Mouse (Mus musculus) midbrain, embryonic 11.5 days (tissue): Measurements from ENCODE around the gene Ppp3r1. TPM values are rescaled to one million over a fixed set of nuclear protein-coding genes. Genes with fewer than 3 reads are reported as not detected.

Experiments used
- ATAC-seq: fragments of 200-750 bp; cut with Nextera tagmentation; 2 replicates; pipeline ENCODE4 v1.8.0; 2017; ENCODE audit warnings: moderate TSS enrichment, moderate library complexity; ENCODE audit not compliant: low FRiP score
- DNase-seq: peaks from one replicate; pipeline ENCODE4 v3.0.0; 2015; ENCODE audit warnings: low spot score; ENCODE audit errors: missing footprints
- H3K27ac ChIP-seq: fragments of 300-500 bp; sonication (generic); 2 replicates; pipeline ENCODE4 v1.5.1; 2014; ENCODE audit warnings: low read depth, low read length
- H3K27me3 ChIP-seq: fragments of 300-500 bp; sonication (generic); 2 replicates; pipeline ENCODE4 v1.6.1; 2014; ENCODE audit warnings: mild to moderate bottlenecking, low read length, moderate library complexity, mixed read lengths; ENCODE audit not compliant: control insufficient read depth, insufficient read depth
- H3K36me3 ChIP-seq: fragments of 300-500 bp; sonication (generic); 2 replicates; pipeline ENCODE4 v1.6.1; 2014; ENCODE audit warnings: mild to moderate bottlenecking, low read length, moderate library complexity, mixed read lengths; ENCODE audit not compliant: control insufficient read depth, insufficient read depth
- H3K4me1 ChIP-seq: fragments of 300-500 bp; sonication (generic); 2 replicates; pipeline ENCODE4 v1.6.1; 2014; ENCODE audit warnings: low read length; ENCODE audit not compliant: control insufficient read depth, insufficient read depth
- H3K4me2 ChIP-seq: fragments of 300-500 bp; sonication (generic); 2 replicates; pipeline ENCODE4 v1.6.1; 2014; ENCODE audit warnings: mild to moderate bottlenecking, moderate library complexity
- H3K4me3 ChIP-seq: fragments of 300-500 bp; sonication (generic); 2 replicates; pipeline ENCODE4 v1.5.1; 2014; ENCODE audit warnings: low read depth, low read length
- H3K9ac ChIP-seq: fragments of 300-500 bp; sonication (generic); 2 replicates; pipeline ENCODE4 v1.6.1; 2014; ENCODE audit warnings: low read length
- H3K9me3 ChIP-seq: fragments of 300-500 bp; sonication (generic); 2 replicates; pipeline ENCODE4 v1.6.1; 2016; ENCODE audit warnings: low read length; ENCODE audit not compliant: control insufficient read depth
- WGBS: fragments of 180-500 bp; shearing (Covaris S2); extraction: QIAGEN DNeasy Blood & Tissue Kit; methylation state at CpG from one replicate; pipeline ENCODE4 v1.1.7; 2014; 5-methylcytosine and 5-hydroxymethylcytosine counted together
- polyA plus RNA-seq: library from polyadenylated mRNA; unstranded; fragments of >200 nt; fragmentation: Nextera tagmentation; extraction: Ambion mirVana; gene quantifications from 2 replicates; pipeline ENCODE4 v1.2.1, GENCODE M21; 2014

Gene Ppp3r1
- polyA plus RNA-seq, 1 experiment from 2014 or later: 107 TPM

GRCm38 (mm10) chr11:17166627-17167026 is 7.6 kb downstream of the Ppp3r1 start:
- Histone ChIP-seq H3K9me3 (no peaks in the 10 kb centered on the region), H3K36me3 (no peaks in the 10 kb centered on the region), H3K4me1 (no peaks in the 10 kb centered on the region; the same call in 1 of the 2 replicates), H3K27me3 (no peaks in the 10 kb centered on the region), H3K27ac (no peak overlapping the region), H3K4me3 (no peak overlapping the region), H3K9ac (no peak overlapping the region), H3K4me2 (no peak overlapping the region)
- 89% methylated on average over 7 of the region's 7 CpGs for WGBS
- DNase-seq (no peak), ATAC-seq (no peak)

- Histone ChIP-seq H3K9ac (no peak overlapping the region), H3K4me3 (no peak overlapping the region), H3K4me1 (no peaks in the 10 kb centered on the region), H3K27ac (no peak overlapping the region), H3K9me3 (no peaks in the 10 kb centered on the region), H3K36me3 (no peaks in the 10 kb centered on the region), H3K4me2 (no peak overlapping the region), H3K27me3 (no peaks in the 10 kb centered on the region)
- DNase-seq (no peak), ATAC-seq (no peak)
- 97% methylated on average over 2 of the region's 2 CpGs for WGBS
These were observed 10.2 kb downstream of the Ppp3r1 start for GRCm38 (mm10) chr11:17169262-17169661.

DNA sequence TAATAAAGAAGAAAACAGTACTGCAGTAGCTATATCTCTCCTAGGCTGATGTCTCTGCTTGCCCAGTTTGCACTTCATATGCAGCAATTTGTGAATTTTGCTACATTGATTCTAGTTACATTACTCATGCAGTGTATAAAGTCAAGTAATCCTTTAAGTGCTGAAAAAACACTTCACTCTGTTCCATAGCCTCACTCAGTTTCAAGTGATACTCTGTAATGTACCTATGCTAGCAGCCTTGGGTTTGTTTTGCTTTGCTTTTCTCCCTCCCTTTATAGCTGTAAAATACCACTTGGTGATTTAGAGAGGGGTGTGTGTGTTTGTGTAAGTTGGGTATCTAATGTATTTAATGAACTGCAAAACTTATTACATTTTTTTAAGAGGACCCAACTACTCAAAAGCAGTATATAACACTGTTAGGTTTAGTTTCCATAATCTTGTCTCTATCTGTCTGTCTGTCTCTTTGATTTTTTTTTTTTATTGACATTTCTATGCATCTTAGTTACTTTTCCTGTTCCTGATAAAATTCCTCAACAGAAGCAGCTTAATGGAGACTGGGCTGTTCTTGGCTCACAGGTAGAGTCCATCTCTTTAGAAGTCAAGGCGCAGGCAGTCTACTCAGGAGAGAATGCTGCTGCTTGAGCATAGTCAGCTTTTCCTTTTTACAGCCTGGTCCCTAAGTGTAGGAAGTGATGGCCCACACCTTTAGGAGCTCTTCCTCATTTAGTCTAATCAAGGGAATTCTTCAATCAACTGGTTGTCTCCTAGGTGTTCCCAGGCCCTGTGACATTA is 12.1 kb downstream of the Ppp3r1 start:
- H3K4me2 ChIP-seq: no peak overlapping the region
- no peak overlapping the region for H3K9ac ChIP-seq
- no peak overlapping the region for H3K4me3 ChIP-seq
- H3K36me3 ChIP-seq: no peaks in the 10 kb centered on the region
- no peak for ATAC-seq
- no peak for DNase-seq
- H3K9me3 ChIP-seq: no peaks in the 10 kb centered on the region
- no peak overlapping the region for H3K27ac ChIP-seq
- 100% methylated on average over 1 of the region's 1 CpGs for WGBS
- no peaks in the 10 kb centered on the region for H3K27me3 ChIP-seq
- H3K4me1 ChIP-seq: no peaks in the 10 kb centered on the region

DNA sequence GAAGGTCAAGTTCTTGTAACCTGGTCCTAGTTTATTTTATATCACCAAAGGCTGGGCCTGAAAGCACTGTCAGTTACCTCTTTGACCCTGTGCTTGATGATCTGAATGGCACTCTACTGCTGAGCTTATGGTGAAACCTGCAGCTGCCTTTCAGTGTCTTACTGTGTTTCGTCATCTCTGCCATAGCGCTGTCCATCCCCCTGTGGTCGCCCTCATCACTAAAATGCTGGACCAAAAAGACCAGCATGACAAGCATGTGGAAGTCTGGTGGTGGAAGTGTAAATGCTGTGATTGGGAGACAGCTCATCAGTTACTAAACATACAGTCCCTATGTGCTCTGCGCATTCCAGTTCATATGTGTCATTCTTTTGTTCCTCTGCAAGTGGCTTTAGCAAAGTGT is 13.2 kb downstream of the Ppp3r1 start:
- Histone ChIP-seq H3K27ac (no peak overlapping the region), H3K9me3 (no peaks in the 10 kb centered on the region), H3K27me3 (no peaks in the 10 kb centered on the region), H3K4me3 (no peak overlapping the region), H3K9ac (no peak overlapping the region), H3K4me2 (no peak overlapping the region), H3K4me1 (no peaks in the 10 kb centered on the region), H3K36me3 (no peaks in the 10 kb centered on the region)
- 93% methylated on average over 4 of the region's 4 CpGs for WGBS
- DNase-seq (no peak), ATAC-seq (no peak)

- H3K36me3 ChIP-seq: no peaks in the 10 kb centered on the region
- WGBS: 93% methylated on average over 1 of the region's 1 CpGs
- no peak for ATAC-seq
These were observed 17.6 kb downstream of the Ppp3r1 start for GRCm38 (mm10) chr11:17176638-17177037.

DNA sequence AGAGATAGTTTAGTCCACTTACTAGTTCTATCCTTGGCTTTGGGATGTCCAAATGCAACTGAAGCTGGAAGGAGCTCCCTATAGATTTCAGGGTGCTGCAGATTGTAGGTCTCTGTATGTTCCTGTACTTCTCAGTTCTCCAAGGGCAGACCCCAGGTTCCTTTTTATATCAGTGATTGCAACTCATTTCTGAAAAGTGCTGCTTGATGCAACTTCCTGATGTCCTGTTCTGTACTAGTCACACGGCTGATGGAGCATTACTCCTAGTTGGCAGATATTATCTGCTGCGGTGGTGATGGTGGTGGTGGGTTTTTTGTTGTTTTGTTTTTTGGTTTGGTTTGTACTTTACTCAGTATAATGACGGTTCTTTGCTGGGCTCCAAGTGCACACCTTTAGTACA is 21.7 kb downstream of the Ppp3r1 start:
- WGBS: 90% methylated on average over 3 of the region's 3 CpGs

More at GRCm38 (mm10) chr11:17176638-17177037, 17.6 kb downstream of the Ppp3r1 start:
- Histone ChIP-seq H3K27me3 (no peaks in the 10 kb centered on the region), H3K4me2 (no peak overlapping the region), H3K9ac (no peak overlapping the region), H3K4me3 (no peak overlapping the region), H3K4me1 (no peaks in the 10 kb centered on the region), H3K9me3 (no peaks in the 10 kb centered on the region), H3K27ac (no peak overlapping the region)
- DNase-seq: no peak

DNA sequence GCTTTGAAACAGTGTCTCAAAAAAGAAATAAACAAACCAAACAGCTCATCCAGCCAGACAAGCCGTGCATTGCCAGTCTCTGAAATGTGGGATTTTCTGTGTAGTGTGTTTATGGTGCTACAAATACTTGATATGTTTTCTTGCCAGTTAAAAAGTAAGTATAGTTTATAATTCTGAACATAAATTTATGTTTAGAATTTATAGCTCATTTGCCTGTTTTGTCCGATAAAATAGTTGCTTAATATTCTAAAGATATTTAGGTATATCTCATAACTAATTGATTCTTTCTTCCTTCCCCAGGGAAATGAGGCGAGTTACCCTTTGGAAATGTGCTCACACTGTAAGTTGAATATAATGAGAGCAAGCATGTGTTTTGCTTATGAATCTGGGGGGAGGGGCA is 22.7 kb downstream of the Ppp3r1 start, which contains the start of gene Wdr92:
Wdr92 (plus strand) TSS at position 301 of the 400 bp plus-strand sequence.
- Histone ChIP-seq H3K9me3 (no peaks in the 10 kb centered on the region), H3K27ac (no peak within 1 kb of the TSS), H3K4me2 (no peak within 1 kb of the TSS), H3K36me3 (no peaks in the 10 kb centered on the region), H3K9ac (no peak within 1 kb of the TSS), H3K4me3 (no peak within 1 kb of the TSS), H3K27me3 (no peaks in the 10 kb centered on the region), H3K4me1 (no peaks in the 10 kb centered on the region)
- no peak for DNase-seq
- ATAC-seq: no peak
- WGBS: 88% methylated on average over 3 of the region's 3 CpGs

More for the DNA sequence above, 21.7 kb downstream of the Ppp3r1 start:
- Histone ChIP-seq H3K27ac (no peak overlapping the region), H3K9me3 (no peaks in the 10 kb centered on the region), H3K27me3 (no peaks in the 10 kb centered on the region), H3K4me3 (no peak overlapping the region), H3K9ac (no peak overlapping the region), H3K4me1 (no peaks in the 10 kb centered on the region), H3K36me3 (no peaks in the 10 kb centered on the region), H3K4me2 (no peak overlapping the region)
- DNase-seq: no peak
- ATAC-seq: no peak

DNA sequence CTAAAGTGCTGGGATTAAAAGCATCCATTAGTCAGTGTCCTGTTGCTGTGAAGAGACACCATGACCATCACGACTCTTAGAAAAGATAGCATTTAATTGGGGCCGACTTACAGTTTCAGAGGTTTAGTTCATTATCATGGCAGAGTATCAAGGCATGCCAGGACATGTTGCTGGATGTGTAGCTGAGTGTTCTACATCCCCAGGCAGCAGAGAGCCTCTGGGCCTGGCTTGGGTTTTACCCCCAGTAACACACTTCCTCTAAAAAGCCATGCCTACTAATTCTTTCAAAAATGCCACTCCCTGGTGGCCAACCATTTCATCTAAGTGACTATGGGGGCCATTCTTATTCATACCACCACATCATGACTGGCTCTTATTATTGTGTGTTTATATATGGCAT is 24.1 kb downstream of the Ppp3r1 start:
- no peaks in the 10 kb centered on the region for H3K9me3 ChIP-seq
- no peaks in the 10 kb centered on the region for H3K27me3 ChIP-seq
- H3K4me1 ChIP-seq: no peaks in the 10 kb centered on the region
- no peak overlapping the region for H3K4me3 ChIP-seq
- H3K9ac ChIP-seq: no peak overlapping the region
- H3K36me3 ChIP-seq: no peaks in the 10 kb centered on the region
- no peak for ATAC-seq
- H3K27ac ChIP-seq: no peak overlapping the region
- WGBS: 90% methylated on average over 2 of the region's 2 CpGs
- H3K4me2 ChIP-seq: no peak overlapping the region
- DNase-seq: no peak

DNA sequence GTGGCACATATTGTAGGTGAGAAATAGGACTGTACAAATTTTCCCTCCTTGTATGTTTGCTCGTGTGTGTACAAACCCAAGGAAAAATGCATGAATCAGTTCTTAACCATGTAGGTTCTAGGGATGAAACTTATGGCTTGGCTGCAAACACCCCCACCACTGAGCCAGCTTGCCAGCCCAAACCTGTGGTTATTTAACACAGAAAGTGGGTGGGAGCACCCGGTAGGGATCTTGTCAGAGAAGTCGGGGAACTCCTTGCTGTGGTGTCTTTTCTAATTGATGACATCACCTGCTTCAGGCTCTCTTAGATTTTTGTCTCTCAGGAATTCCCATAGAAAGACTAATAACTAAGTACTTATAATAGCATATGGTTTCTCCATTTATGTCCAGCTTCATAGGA is 28.6 kb downstream of the Ppp3r1 start:
- H3K36me3 ChIP-seq: no peaks in the 10 kb centered on the region
- no peak overlapping the region for H3K4me3 ChIP-seq
- no peaks in the 10 kb centered on the region for H3K27me3 ChIP-seq
- H3K4me1 ChIP-seq: peaks cover 4% of the 10 kb centered on the region; the same call in 1 of the 2 replicates
- H3K4me2 ChIP-seq: no peak overlapping the region
- no peak overlapping the region for H3K9ac ChIP-seq
- H3K9me3 ChIP-seq: no peaks in the 10 kb centered on the region
- H3K27ac ChIP-seq: no peak overlapping the region
- DNase-seq (no peak), ATAC-seq (no peak)
- 88% methylated on average over 3 of the region's 3 CpGs for WGBS
